Mouse (Mus musculus): ENCODE results near the gene Cartpt. TPM values are rescaled to one million over a fixed set of nuclear protein-coding genes. Genes with fewer than 3 reads are reported as not detected.
"Not testable (repeated sequence)": the region's sequence is repeated elsewhere in the genome, so short reads cannot be mapped to it uniquely, and the experiment has no call there.

The Cartpt gene
- polyA plus RNA-seq, 1 experiment from 2014 or later: not detected

GRCm38 (mm10) chr13:99853131-99853530, 47.8 kb downstream of the Cartpt start:
- no peaks in the 10 kb centered on the region for H3K36me3 ChIP-seq (ENCODE audit: control insufficient read depth, insufficient read depth, low read length)
- H3K9ac ChIP-seq (ENCODE audit: low read length): no peak overlapping the region
- H3K4me3 ChIP-seq (ENCODE audit: low read depth, low read length): no peak overlapping the region
- no peak overlapping the region for H3K27ac ChIP-seq (replicated peaks; ENCODE audit: low read depth, low read length)
- no peaks in the 10 kb centered on the region for H3K9me3 ChIP-seq (ENCODE audit: control insufficient read depth, low read length)
- no peaks in the 10 kb centered on the region for H3K4me1 ChIP-seq (ENCODE audit: control insufficient read depth, insufficient read depth, low read length)
- H3K4me2 ChIP-seq (ENCODE audit: low read depth, severe bottlenecking): no peak overlapping the region
- ATAC-seq (ENCODE audit: insufficient number of reproducible peaks, low FRiP score, low TSS enrichment, low read depth) (no peak), DNase-seq (ENCODE audit: low spot score) (no peak)
- no peaks in the 10 kb centered on the region for H3K27me3 ChIP-seq (ENCODE audit: control insufficient read depth, insufficient read depth, low read length)
- WGBS: 88% methylated on average over 2 of the region's 2 CpGs

- not testable (repeated sequence) for H3K4me2 ChIP-seq (ENCODE audit: low read depth, severe bottlenecking); ATAC-seq (ENCODE audit: insufficient number of reproducible peaks, low FRiP score, low TSS enrichment, low read depth); H3K9ac ChIP-seq (ENCODE audit: low read length); H3K27ac ChIP-seq (replicated peaks; ENCODE audit: low read depth, low read length); H3K27me3 ChIP-seq (ENCODE audit: control insufficient read depth, insufficient read depth, low read length); H3K4me3 ChIP-seq (ENCODE audit: low read depth, low read length); H3K9me3 ChIP-seq (ENCODE audit: control insufficient read depth, low read length); DNase-seq (ENCODE audit: low spot score); H3K4me1 ChIP-seq (ENCODE audit: control insufficient read depth, insufficient read depth, low read length); H3K36me3 ChIP-seq (ENCODE audit: control insufficient read depth, insufficient read depth, low read length)
- 63% methylated on average over 3 of the region's 3 CpGs for WGBS
Observed at GRCm38 (mm10) chr13:99852416-99852815, 48.5 kb downstream of the Cartpt start.

- ATAC-seq (ENCODE audit: insufficient number of reproducible peaks, low FRiP score, low TSS enrichment, low read depth) (no peak), DNase-seq (ENCODE audit: low spot score) (no peak)
- Histone ChIP-seq H3K36me3 (ENCODE audit: control insufficient read depth, insufficient read depth, low read length) (no peaks in the 10 kb centered on the region), H3K27ac (replicated peaks; ENCODE audit: low read depth, low read length) (no peak overlapping the region), H3K4me1 (ENCODE audit: control insufficient read depth, insufficient read depth, low read length) (peaks cover 4% of the 10 kb centered on the region; the same call in 1 of the 2 replicates), H3K9me3 (ENCODE audit: control insufficient read depth, low read length) (no peaks in the 10 kb centered on the region), H3K4me3 (ENCODE audit: low read depth, low read length) (no peak overlapping the region), H3K4me2 (ENCODE audit: low read depth, severe bottlenecking) (no peak overlapping the region), H3K27me3 (ENCODE audit: control insufficient read depth, insufficient read depth, low read length) (no peaks in the 10 kb centered on the region), H3K9ac (ENCODE audit: low read length) (no peak overlapping the region)
- WGBS: 51% methylated on average over 4 of the region's 4 CpGs
Observed at GRCm38 (mm10) chr13:99851026-99851425, 49.9 kb downstream of the Cartpt start.

GRCm38 (mm10) chr13:99849597-99849996, 51.3 kb downstream of the Cartpt start:
- Histone ChIP-seq H3K27ac (replicated peaks; ENCODE audit: low read depth, low read length) (no peak overlapping the region), H3K27me3 (ENCODE audit: control insufficient read depth, insufficient read depth, low read length) (no peaks in the 10 kb centered on the region), H3K4me1 (ENCODE audit: control insufficient read depth, insufficient read depth, low read length) (peaks cover 4% of the 10 kb centered on the region; the same call in 1 of the 2 replicates), H3K4me3 (ENCODE audit: low read depth, low read length) (no peak overlapping the region), H3K36me3 (ENCODE audit: control insufficient read depth, insufficient read depth, low read length) (no peaks in the 10 kb centered on the region), H3K9me3 (ENCODE audit: control insufficient read depth, low read length) (no peaks in the 10 kb centered on the region), H3K4me2 (ENCODE audit: low read depth, severe bottlenecking) (no peak overlapping the region), H3K9ac (ENCODE audit: low read length) (no peak overlapping the region)
- WGBS: 43% methylated on average over 15 of the region's 15 CpGs
- ATAC-seq (ENCODE audit: insufficient number of reproducible peaks, low FRiP score, low TSS enrichment, low read depth) (no peak), DNase-seq (ENCODE audit: low spot score) (peak; percentile 64)

Other genes starting within 250 kb of the Cartpt start
- 49.1 and 50.9 TPM in 2 replicates for gene Mccc2, start 114.5 kb upstream of the Cartpt start, polyA plus RNA-seq (2014; fragmentation: Nextera tagmentation; extraction: Ambion mirVana)
- gene Bdp1, start 203.0 kb upstream of the Cartpt start, polyA plus RNA-seq (2014; fragmentation: Nextera tagmentation; extraction: Ambion mirVana): 27.5 and 31.4 TPM in 2 replicates
- gene Serf1, start 206.9 kb upstream of the Cartpt start, polyA plus RNA-seq (2014; fragmentation: Nextera tagmentation; extraction: Ambion mirVana): 248 and 260 TPM in 2 replicates
- gene Smn1, start 223.8 kb upstream of the Cartpt start, polyA plus RNA-seq (2014; fragmentation: Nextera tagmentation; extraction: Ambion mirVana): 85.2 and 93.9 TPM in 2 replicates

All from limb, embryonic 11.5 days (tissue).